Mouse (Mus musculus): Measurements from ENCODE around the gene S1pr1. TPM values are rescaled to one million over a fixed set of nuclear protein-coding genes. Genes with fewer than 3 reads are reported as not detected.

The S1pr1 gene
- total RNA-seq, 2 experiments from 2014 or later: 103 to 111 TPM

DNA sequence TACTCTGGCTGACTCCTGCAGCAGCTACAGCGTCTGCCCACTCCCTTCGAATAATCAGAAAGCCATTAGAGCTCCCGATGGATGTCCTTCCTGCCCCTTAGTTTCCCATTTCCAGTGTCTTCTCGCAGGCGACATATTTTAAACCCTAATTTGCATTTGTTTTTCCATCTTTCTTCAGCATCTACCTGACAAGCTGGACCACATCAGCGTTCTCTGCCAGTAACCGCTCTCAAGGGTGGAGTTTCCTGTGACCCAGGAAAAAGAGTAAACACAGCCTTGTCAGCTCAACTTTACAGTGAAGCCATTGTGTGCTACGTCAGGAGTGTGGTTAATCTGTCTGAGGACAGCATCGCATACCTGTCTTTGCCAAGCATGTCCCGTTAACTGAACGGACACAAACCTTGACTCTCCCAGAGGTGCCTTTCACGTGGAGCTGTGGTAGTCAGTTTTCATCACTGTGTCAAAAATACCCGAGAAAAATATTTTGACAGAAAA lies 41.2 kb downstream of the S1pr1 start:
- no peak for DNase-seq

DNA sequence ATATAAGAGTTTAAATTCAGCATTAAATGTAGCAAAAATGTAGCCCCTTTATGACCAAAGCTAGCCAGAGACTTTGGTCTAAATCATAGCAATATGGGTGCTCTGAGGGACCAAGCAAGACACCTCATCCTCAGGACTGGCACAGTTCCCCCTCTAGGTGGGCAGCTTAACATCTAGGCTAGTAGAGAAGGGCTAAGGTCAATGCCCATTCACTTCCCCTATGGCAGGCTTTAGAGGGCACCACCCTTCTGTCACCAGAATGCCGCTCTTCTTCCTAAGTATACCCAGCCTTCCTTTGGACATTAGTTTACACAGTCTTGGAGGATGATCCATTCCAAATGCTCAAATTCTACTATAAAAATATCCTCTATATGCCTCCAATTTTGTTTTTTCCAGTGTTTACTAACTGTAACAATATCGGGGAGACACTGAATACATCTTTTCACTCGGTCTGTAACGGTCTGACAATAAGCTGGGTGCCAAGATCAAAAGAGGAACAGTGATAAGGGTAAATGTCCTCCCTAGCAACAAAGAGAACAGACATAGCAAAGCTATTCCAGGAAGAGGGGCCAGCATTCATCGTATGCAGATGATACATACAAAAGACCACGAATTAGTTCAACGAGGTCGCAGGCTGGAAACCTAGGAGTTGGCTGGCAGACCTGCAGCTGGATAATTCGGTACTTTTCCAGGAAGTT lies 41.8 kb downstream of the S1pr1 start:
- DNase-seq: peak; percentile 17

DNA sequence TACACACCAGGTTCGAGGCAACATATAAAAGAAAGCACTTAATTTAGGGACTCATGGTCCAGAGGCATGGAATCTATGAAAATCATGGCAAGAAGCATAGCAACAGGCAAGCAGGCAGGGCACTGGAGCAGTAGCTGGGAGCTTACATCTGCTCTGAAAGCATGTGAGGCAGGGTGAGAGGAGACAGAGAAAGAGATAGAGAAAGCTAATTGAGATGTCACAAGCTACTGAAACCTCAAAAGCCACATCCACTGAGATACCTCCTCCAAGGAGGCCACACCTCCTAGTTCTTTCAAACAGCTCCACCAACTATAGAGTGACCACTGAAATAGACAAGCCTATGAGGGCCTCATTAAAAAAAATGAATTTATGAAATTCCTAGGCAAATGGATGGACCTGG lies 45.6 kb downstream of the S1pr1 start:
- DNase-seq: no peak

DNA sequence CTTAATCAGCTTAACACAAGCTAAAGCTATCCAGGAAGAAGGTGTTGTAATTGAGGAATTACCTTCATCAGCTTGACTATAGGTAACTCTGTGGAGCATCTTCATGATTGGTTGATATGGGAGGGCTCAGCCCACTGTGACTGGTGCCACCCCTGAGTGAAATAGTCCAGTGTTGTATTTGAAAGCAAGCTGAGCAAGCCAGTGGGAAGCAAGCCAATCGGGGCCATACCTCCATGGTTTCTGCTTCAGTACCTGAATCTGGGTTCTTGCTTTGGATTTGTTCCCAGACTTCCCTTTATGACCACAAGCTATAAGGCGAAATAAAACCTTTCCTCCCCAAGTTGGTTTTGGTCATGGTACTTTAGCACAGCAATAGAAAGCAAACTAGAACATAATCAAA lies 47.7 kb downstream of the S1pr1 start:
- DNase-seq: no peak

DNA sequence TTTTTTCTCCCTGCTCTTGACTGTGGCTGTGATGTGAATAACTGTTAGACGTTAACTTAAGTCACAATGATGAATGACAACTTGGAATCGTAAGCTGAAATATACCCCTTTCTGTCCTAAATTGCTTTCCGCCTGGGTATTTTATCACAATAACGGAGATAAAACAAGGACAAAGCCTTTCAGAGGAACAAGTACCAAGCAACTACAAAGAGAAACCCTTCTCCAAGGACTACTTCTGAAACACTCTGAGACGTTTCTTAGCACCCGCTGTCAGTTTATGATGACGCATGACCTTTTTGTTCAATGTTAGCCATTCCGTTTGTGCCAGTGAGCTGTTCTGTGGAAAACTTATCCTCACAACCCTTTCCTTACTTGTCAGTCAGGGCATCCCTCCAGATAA lies 48.3 kb downstream of the S1pr1 start:
- no peak for DNase-seq

DNA sequence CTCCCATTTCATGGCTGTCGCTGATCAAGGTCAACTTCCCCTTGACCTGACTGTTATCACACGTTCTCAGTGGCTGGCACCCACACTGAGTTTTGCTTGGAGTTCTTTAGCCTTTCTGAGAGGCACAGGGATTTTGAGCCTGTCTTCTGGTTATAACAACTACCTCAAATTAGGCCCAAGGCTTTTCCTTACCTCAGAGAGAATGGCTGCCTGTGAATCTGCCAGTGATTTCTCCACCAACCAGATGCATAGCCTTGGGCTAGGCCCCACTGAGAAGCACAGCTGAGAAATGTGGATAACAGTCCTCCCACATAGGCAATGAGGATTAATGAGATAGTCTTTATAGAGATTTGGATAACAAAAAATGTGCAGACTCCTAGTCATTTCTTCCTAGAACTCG lies 50.4 kb downstream of the S1pr1 start:
- no peak for DNase-seq

DNA sequence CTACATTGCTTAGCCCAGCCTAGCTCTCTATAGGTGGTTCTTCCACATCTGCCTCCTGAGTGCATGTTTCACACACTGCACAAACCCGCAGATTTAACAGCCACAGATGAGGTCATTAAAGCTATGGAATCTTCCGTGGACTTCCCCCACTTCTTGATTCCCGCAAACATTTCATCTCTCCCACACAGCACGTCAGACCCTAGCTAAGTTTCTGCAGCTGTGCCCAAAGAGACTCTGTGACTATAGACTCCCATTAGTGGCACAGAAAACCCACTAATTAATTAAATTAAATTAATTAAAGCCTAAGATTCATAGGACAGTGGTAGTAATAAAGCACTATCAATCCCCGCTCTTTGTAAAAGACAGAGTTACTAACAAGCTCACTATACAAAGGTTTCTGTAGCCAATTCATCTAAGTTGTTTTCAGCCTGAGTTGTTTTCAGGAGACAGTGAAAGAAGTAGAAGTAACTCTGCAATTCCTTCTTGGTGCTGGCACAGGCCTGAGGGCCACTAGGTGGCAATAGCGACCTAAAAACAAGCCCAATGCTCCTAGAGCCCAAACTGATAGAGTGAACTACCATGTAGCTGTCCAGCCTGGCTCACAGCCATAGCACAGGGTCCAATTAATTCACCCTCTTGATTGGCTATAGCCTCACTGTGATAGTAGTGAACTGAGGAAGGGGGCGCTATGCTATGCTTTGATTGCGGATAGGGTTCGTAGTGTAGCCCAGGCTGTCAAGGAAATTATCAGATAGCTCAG lies 54.0 kb downstream of the S1pr1 start:
- peak; percentile 86 for DNase-seq

Other genes starting within 250 kb of the S1pr1 start
- 10 to 100 TPM in 1 of 2 experiments, 1 to 10 TPM in 1; 8.7 to 11.4 TPM for gene Dph5, start 172.8 kb upstream of the S1pr1 start, total RNA-seq (2021)